29 mouse cellular contexts compared by ENCODE assay signal in the genomic region with DNA sequence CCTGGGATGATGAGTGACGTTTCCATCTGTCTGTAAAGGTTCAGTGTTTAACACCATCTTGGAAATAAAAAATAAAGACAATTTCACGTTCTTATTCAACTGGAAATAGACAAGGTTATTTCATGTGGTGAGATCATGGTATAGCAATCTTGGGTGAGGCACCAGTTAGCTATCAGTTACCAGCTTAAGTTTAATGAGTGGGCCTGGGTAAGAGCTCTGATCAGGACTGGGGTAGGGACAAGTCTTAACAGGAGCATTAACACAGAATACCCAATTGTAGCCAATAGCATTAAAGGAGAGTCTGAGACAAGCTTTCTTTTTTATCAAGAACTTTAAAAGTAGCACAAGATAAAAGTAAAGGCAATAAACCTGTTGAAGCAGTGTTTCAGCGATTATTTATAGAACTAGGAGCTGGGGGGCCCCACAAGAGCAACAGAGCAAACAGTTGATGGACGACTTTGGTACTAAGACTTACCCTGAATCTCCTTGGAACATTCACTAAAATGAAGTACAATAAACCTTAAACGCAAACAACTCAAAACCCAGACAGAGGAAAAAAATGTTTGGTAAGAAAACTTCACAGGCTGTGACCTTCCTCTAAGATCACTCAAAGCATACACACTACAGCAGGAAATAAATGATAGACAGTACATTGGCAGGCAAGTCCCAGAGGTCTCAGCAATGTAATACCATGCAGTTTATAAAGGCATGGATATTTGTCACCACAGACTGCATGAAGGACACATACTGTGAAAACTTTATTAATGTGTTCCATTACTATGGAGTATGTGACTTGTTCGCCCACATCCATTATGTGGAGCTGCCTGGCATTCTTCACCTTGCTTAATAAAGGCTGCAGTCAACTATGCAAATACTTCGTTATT.
DNase-seq lines count a peak whose midpoint lies in the region; ATAC-seq and TF ChIP-seq lines count a peak whose summit lies in the region.
"Had no signal": no experiment of that assay in that cellular context is flagged by ENCODE, and none has a peak within 500 bp of the region (broad histone marks: within the 10 kb centered on the region; RNA-seq: fewer than 3 reads in every experiment).

No protein-coding gene starts in this region.

- no peak for ATAC-seq in heart, embryonic 12.5 days (ENCODE audit: insufficient number of reproducible peaks, low FRiP score)
- ATAC-seq in heart, postnatal 0 days (ENCODE audit: insufficient read depth, low read depth) = peak; percentile 53; the same call in 1 of the 2 replicates
- ATAC-seq in kidney, postnatal 0 days (replicated peaks; ENCODE audit: low FRiP score, low read depth) = no peak
- ATAC-seq in intestine, postnatal 0 days = no peak
- ATAC-seq: CD4-positive, CD25-positive, alpha-beta regulatory T cell, adult 4 months; forebrain, embryonic 16.5 days; lung, postnatal 0 days; midbrain, embryonic 13.5 days had no signal

- intact Hi-C loops in heart, postnatal 10 days (cut with DNase I) = loop anchor here (5.0 kb wide), 1 partner anchor 65 kb away; no protein-coding TSS in a partner anchor

- no peaks in the 10 kb centered on the region for H3K9me3 ChIP-seq in heart, embryonic 12.5 days (replicated peaks)
- H3K9me3 ChIP-seq in heart, postnatal 0 days (replicated peaks; ENCODE audit: control insufficient read depth, low read length) = no peaks in the 10 kb centered on the region
- no peaks in the 10 kb centered on the region for H3K9me3 ChIP-seq in kidney, postnatal 0 days (replicated peaks; ENCODE audit: low read length)
- H3K9me3 ChIP-seq in intestine, postnatal 0 days (ENCODE audit: control insufficient read depth) = no peaks in the 10 kb centered on the region
- H3K9me3 ChIP-seq: embryonic facial prominence, embryonic 12.5 days; hindbrain, embryonic 15.5 days; kidney, embryonic 15.5 days; limb, embryonic 10.5 days; limb, embryonic 15.5 days; liver, embryonic 13.5 days; megakaryocyte, embryonic 14.5 days; midbrain, embryonic 13.5 days had no signal

- peaks cover 11% of the 10 kb centered on the region; the same call in 1 of the 2 replicates for H3K4me1 ChIP-seq in heart, embryonic 12.5 days (replicated peaks)
- no peaks in the 10 kb centered on the region; the same call in 1 of the 2 replicates for H3K4me1 ChIP-seq in heart, postnatal 0 days (ENCODE audit: control insufficient read depth, insufficient read depth)
- H3K4me1 ChIP-seq in kidney, postnatal 0 days (replicated peaks; ENCODE audit: insufficient read depth, low read length) = no peaks in the 10 kb centered on the region
- 0 out of 2 replicates have a peak, but pooled peaks cover 2% of the 10 kb centered on the region for H3K4me1 ChIP-seq in intestine, postnatal 0 days (replicated peaks; ENCODE audit: control insufficient read depth, insufficient read depth, low read length)
- H3K4me1 ChIP-seq: embryonic facial prominence, embryonic 12.5 days; hindbrain, embryonic 15.5 days; kidney, embryonic 15.5 days; limb, embryonic 10.5 days; limb, embryonic 15.5 days; liver, embryonic 13.5 days; megakaryocyte, embryonic 14.5 days; midbrain, embryonic 13.5 days had no signal

- no peak for TF ChIP-seq EP300 in heart, postnatal 0 days (IDR thresholded peaks at IDR 0.05; ENCODE audit: low read depth)

- H3K9ac ChIP-seq in heart, embryonic 12.5 days = no peak overlapping the region
- no peak overlapping the region for H3K9ac ChIP-seq in heart, postnatal 0 days (replicated peaks; ENCODE audit: low read depth, low read length)
- H3K9ac ChIP-seq in kidney, postnatal 0 days (ENCODE audit: low read depth, low read length) = no peak overlapping the region
- no peak overlapping the region for H3K9ac ChIP-seq in intestine, postnatal 0 days (ENCODE audit: low read depth, low read length)
- H3K9ac ChIP-seq: embryonic facial prominence, embryonic 12.5 days; hindbrain, embryonic 15.5 days; kidney, embryonic 15.5 days; limb, embryonic 15.5 days; liver, embryonic 13.5 days; midbrain, embryonic 13.5 days had no signal

- TF ChIP-seq CTCF in heart, postnatal 0 days (IDR thresholded peaks at IDR 0.05; ENCODE audit: low read depth) = no peak
- no peak for TF ChIP-seq CTCF in kidney, postnatal 0 days (IDR thresholded peaks at IDR 0.05; ENCODE audit: low read depth)
- TF ChIP-seq CTCF in intestine, postnatal 0 days (IDR thresholded peaks at IDR 0.05; ENCODE audit: low read depth) = no peak

- no peak for DNase-seq in heart, adult 18-20 months
- no peak for DNase-seq in heart, postnatal 0 days (ENCODE audit: low spot score)
- no peak for DNase-seq in heart, postnatal 10 days
- DNase-seq in kidney, postnatal 0 days (ENCODE audit: low spot score) = peak; percentile 44
- no peak for DNase-seq in kidney, postnatal 10 days
- no peak for DNase-seq in layer of hippocampus, postnatal 10 days (ENCODE audit: low spot score in 2 of 2)
- DNase-seq: adrenal gland, postnatal 25 days; cerebellum, adult 11-12 months; cerebellum, adult 9-11 months; embryo, embryonic 11 days; gastrocnemius, postnatal 10 days; kidney, adult 11 months; liver, embryonic 13.5 days; lung, adult 18-20 months; lung, postnatal 4 days; retina, postnatal 1 day; right cerebral cortex, postnatal 14 days had no signal

- no peaks in the 10 kb centered on the region for H3K27me3 ChIP-seq in heart, embryonic 12.5 days (replicated peaks)
- H3K27me3 ChIP-seq in heart, postnatal 0 days (ENCODE audit: control insufficient read depth, insufficient read depth, low read length) = no peaks in the 10 kb centered on the region
- H3K27me3 ChIP-seq in kidney, postnatal 0 days (ENCODE audit: insufficient read depth, low read length) = no peaks in the 10 kb centered on the region
- no peaks in the 10 kb centered on the region for H3K27me3 ChIP-seq in intestine, postnatal 0 days (replicated peaks; ENCODE audit: control insufficient read depth, insufficient read depth, low read length)
- H3K27me3 ChIP-seq: embryonic facial prominence, embryonic 12.5 days; hindbrain, embryonic 15.5 days; kidney, embryonic 15.5 days; limb, embryonic 15.5 days; liver, embryonic 13.5 days; megakaryocyte, embryonic 14.5 days; midbrain, embryonic 13.5 days had no signal

- H3K36me3 ChIP-seq in heart, embryonic 12.5 days = no peaks in the 10 kb centered on the region
- H3K36me3 ChIP-seq in heart, postnatal 0 days (replicated peaks; ENCODE audit: control insufficient read depth, insufficient read depth, low read length) = no peaks in the 10 kb centered on the region
- H3K36me3 ChIP-seq in kidney, postnatal 0 days (ENCODE audit: insufficient read depth, low read length) = no peaks in the 10 kb centered on the region
- no peaks in the 10 kb centered on the region for H3K36me3 ChIP-seq in intestine, postnatal 0 days (ENCODE audit: control insufficient read depth, insufficient read depth)
- H3K36me3 ChIP-seq: embryonic facial prominence, embryonic 12.5 days; hindbrain, embryonic 15.5 days; kidney, embryonic 15.5 days; limb, embryonic 10.5 days; limb, embryonic 15.5 days; liver, embryonic 13.5 days; midbrain, embryonic 13.5 days had no signal

- 56% methylated on average over 7 of the region's 7 CpGs for WGBS in heart, embryonic 12.5 days
- WGBS in heart, postnatal 0 days = 46% methylated on average over 7 of the region's 7 CpGs
- WGBS in kidney, postnatal 0 days = 50% methylated on average over 7 of the region's 7 CpGs
- WGBS in intestine, postnatal 0 days = 40% methylated on average over 7 of the region's 7 CpGs

- H3K4me3 ChIP-seq in heart, embryonic 12.5 days = no peak overlapping the region
- H3K4me3 ChIP-seq in heart, postnatal 0 days (ENCODE audit: low read depth, low read length) = no peak overlapping the region
- H3K4me3 ChIP-seq in kidney, postnatal 0 days (replicated peaks; ENCODE audit: low read depth, low read length) = no peak overlapping the region
- no peak overlapping the region for H3K4me3 ChIP-seq in intestine, postnatal 0 days (ENCODE audit: low read depth, low read length)
- H3K4me3 ChIP-seq: embryonic facial prominence, embryonic 12.5 days; hindbrain, embryonic 15.5 days; kidney, embryonic 15.5 days; limb, embryonic 10.5 days; limb, embryonic 15.5 days; liver, embryonic 13.5 days; megakaryocyte, embryonic 14.5 days; midbrain, embryonic 13.5 days had no signal

- no peak overlapping the region for H3K4me2 ChIP-seq in heart, embryonic 12.5 days
- H3K4me2 ChIP-seq in heart, postnatal 0 days (ENCODE audit: low read depth, low read length) = no peak overlapping the region
- H3K4me2 ChIP-seq in kidney, postnatal 0 days (ENCODE audit: low read length) = no peak overlapping the region
- 0 out of 2 replicates have a peak overlapping the region, but pooled peaks have one; percentile 9 for H3K4me2 ChIP-seq in intestine, postnatal 0 days (replicated peaks; ENCODE audit: low read depth)
- H3K4me2 ChIP-seq: embryonic facial prominence, embryonic 12.5 days; hindbrain, embryonic 15.5 days; kidney, embryonic 15.5 days; limb, embryonic 15.5 days; liver, embryonic 13.5 days; midbrain, embryonic 13.5 days had no signal

- peak overlapping the region; percentile 66 for H3K27ac ChIP-seq in heart, embryonic 12.5 days (ENCODE audit: poor library complexity, severe bottlenecking)
- H3K27ac ChIP-seq in heart, postnatal 0 days (ENCODE audit: low read depth) = peak overlapping the region; percentile 82
- H3K27ac ChIP-seq in kidney, postnatal 0 days = no peak overlapping the region
- H3K27ac ChIP-seq in intestine, postnatal 0 days (ENCODE audit: low read depth, low read length) = no peak overlapping the region
- H3K27ac ChIP-seq: embryonic facial prominence, embryonic 12.5 days; hindbrain, embryonic 15.5 days; kidney, embryonic 15.5 days; limb, embryonic 10.5 days; limb, embryonic 15.5 days; liver, embryonic 13.5 days; midbrain, embryonic 13.5 days had no signal

Comparison
In these comparisons a context has a peak if more than half of its experiments do, and no peak if none do; other contexts are left out.
1. H3K27ac ChIP-seq: peak in heart, embryonic 12.5 days (single experiment) and heart, postnatal 0 days (single experiment); none in kidney, postnatal 0 days (single experiment) and intestine, postnatal 0 days (single experiment).